Mouse (Mus musculus) C2C12 (cell line): ENCODE data around the gene Sp9.

Experiments
- CEBPB ChIP-seq: IDR thresholded peaks from one replicate; pipeline ENCODE4 v1.6.1; 2011; ENCODE audit warnings: low read depth, mild to moderate bottlenecking, control low read depth, moderate library complexity
- CTCF ChIP-seq: IDR thresholded peaks from one replicate; pipeline ENCODE4 v1.5.1; 2011; ENCODE audit not compliant: control insufficient read depth, insufficient read depth, insufficient read length
- FOSL1 ChIP-seq: IDR thresholded peaks from one replicate; pipeline ENCODE4 v1.8.0; 2011; ENCODE audit warnings: mild to moderate bottlenecking, low read length; ENCODE audit not compliant: poor library complexity, insufficient read depth, severe bottlenecking
- MAX ChIP-seq: IDR thresholded peaks from one replicate; pipeline ENCODE4 v1.6.1; 2011; ENCODE audit warnings: mild to moderate bottlenecking, control low read depth
- MYOD1 ChIP-seq: IDR thresholded peaks from one replicate; pipeline ENCODE4 v1.6.1; 2011; ENCODE audit warnings: low read depth; ENCODE audit not compliant: control insufficient read depth, insufficient read length
- MYOG ChIP-seq: IDR thresholded peaks from one replicate; pipeline ENCODE4 v1.6.1; 2011; ENCODE audit not compliant: control insufficient read depth, insufficient read length; ENCODE audit errors: extremely low read depth
- USF1 ChIP-seq: IDR thresholded peaks from one replicate; pipeline ENCODE4 v1.6.1; 2011; ENCODE audit warnings: low read depth, mild to moderate bottlenecking, control low read depth, moderate library complexity

DNA sequence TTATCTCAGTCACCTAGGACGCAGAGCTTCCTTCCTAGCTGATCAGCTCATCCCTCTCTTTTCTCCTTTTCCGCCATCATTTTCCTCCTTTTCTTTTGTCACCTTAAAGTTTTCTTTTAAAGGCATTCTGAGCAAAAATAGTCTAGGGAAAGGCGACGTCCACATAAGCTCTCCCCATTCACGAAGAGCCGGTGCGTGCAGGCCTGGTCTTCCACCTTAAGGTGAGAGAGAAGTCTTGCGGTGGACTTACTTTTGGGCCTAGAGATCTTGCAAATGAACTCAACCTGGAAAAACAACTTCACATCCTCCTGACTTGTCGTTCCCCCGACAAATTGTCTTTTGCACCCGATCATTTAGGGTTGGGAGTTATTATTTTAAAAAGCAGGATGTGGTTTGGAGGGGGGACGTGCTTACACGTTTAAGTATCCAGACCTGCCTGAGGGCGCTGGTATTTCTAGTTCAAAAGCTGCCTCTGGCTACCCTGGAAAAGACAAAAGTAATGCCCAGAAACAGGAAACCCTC is 1.6 kb upstream of the Sp9 start:
- TF ChIP-seq CEBPB (no peak), CTCF (no peak), MYOG (no peak), USF1 (no peak), MAX (no peak), MYOD1 (no peak), FOSL1 (no peak)
